Mouse (Mus musculus): ENCODE measurements around the gene Fam71e1.

Fam71e1 gene

GRCm38 (mm10) chr7:44495992-44496770 is at the start of gene Fam71e1, which contains the start of gene Emc10:
Gene Fam71e1, plus strand, starts transcription at chr7:44496581.
Gene Emc10, minus strand, starts transcription at chr7:44496529.
- DNase-seq (ENCODE audit: extremely low read depth, low read depth) = peak; percentile 99

DNA sequence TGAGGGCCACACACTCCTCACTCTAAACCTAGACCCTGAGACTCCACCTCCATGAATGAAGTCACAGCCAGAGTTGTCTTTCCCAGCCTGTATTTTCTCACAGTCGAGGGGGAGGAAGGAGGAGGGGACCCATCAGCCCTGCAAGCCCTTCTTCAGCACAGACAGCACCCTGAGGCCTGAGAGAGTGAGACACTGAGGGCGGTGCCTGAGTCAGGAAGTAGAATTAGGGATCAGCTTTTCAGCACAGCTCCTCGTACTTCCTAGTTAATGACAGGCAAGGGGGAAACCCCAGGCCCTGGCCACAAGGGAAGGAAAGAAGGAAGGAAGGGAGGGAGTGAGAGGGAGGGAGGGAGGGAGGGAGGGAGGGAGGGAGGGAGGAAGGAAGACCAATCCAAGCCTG is 43.1 kb upstream of the Fam71e1 start:
- no peak for DNase-seq (ENCODE audit: extremely low read depth, low read depth)

DNA sequence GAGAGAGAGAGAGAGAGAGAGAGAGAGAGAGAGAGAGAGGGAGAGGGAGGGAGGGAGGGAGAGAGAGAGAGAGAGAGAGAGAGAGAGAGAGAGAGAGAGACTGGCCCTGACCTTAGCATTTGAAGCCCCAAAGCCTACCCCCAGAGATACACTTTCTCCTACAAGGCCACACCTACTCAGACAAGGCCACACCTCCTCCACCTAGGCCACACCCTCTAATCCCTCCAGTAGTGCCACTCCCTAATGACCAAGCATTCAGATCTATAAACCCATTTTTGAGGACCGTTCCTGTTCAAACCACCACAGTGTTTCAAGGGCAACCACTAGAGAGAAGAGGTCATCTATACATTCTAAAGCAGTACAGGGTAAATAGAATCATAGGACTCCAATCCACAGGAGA is 40.1 kb upstream of the Fam71e1 start:
- DNase-seq (ENCODE audit: extremely low read depth, low read depth) = no peak

DNA sequence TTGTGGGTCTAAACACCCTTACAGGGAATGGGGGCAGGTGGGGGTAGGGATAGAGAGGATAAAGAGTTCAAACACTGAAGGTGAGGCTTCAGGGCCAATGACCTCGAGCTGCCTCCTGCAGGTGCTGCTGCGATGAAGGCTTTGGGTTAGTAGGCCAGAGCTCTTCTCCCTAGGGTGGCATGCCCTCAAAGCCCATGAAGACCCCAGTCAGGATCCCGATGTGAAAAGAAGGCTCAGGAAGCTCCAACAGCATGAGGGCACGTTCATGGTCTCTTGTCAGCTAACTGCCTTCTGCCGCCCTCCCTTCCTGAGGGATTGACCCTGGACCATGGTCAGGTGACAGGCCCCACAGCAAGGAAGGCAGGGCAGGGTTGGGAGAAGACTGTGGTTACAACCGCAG is 36.3 kb upstream of the Fam71e1 start:
- DNase-seq (ENCODE audit: extremely low read depth, low read depth) = no peak

DNA sequence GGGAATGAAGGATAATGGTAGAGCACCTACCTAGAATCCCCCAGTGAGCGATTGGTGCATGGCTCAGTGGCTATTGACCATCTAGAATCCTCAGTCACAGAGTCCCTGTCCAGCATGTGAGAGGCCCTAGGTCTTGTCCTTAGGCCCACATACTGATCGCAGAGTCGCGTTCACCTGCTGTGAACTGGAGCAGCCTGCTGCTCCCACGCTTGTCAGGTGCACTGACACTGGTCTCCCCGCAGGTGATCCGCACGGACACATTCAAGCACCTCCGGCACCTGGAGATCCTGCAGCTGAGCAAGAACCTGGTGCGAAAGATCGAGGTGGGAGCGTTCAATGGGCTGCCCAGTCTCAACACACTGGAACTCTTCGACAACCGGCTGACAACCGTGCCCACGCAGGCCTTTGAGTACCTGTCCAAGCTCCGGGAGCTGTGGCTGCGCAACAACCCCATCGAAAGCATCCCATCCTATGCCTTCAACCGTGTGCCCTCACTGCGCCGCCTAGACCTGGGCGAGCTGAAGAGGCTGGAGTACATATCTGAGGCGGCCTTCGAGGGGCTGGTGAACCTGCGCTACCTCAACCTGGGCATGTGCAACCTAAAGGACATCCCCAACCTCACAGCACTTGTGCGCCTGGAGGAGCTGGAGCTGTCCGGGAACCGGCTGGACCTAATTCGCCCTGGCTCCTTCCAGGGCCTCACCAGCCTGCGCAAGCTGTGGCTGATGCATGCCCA is 35.4 kb upstream of the Fam71e1 start:
- DNase-seq (ENCODE audit: extremely low read depth, low read depth) = no peak

DNA sequence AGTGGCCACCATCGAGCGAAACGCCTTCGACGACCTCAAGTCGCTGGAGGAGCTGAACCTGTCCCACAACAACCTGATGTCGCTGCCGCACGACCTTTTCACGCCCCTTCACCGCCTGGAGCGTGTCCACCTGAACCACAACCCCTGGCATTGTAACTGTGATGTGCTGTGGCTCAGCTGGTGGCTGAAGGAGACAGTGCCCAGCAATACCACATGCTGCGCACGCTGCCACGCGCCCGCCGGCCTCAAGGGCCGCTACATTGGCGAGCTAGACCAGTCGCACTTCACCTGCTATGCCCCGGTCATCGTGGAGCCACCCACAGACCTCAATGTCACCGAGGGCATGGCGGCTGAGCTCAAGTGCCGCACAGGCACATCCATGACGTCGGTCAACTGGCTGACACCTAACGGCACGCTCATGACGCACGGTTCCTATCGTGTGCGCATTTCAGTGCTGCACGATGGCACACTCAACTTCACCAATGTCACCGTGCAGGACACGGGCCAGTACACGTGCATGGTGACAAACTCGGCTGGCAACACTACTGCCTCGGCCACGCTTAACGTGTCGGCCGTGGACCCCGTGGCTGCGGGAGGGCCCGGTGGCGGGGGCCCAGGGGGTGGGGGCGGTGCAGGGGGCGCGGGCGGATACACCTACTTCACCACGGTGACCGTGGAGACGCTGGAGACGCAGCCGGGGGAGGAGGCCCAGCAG is 34.7 kb upstream of the Fam71e1 start:
- no peak for DNase-seq (ENCODE audit: extremely low read depth, low read depth)

DNA sequence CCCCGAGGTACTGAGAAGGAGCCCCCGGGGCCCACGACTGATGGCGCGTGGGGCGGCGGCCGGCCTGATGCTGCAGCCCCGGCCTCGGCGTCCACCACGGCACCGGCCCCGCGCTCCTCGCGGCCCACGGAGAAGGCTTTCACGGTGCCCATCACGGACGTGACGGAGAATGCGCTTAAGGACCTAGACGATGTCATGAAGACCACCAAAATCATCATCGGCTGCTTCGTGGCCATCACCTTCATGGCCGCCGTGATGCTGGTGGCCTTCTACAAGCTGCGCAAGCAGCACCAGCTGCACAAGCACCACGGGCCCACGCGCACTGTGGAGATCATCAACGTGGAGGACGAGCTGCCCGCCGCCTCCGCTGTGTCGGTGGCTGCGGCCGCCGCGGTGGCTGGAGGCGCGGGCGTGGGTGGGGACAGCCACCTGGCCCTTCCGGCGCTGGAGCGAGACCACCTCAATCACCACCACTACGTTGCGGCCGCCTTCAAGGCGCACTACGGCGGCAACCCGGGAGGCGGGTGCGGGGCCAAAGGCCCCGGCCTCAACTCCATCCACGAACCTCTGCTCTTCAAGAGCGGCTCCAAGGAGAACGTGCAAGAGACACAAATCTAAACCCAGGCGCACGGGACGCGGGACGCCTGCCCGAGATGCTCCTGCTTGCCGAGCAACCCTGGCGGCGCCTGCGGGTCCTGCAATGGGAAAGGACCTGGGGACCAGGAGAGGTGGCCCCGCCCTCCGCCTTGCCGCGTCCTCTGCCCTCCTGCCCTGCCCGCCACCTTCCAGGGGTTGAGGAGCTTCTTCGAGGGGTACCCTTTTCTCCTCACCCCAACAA is 33.9 kb upstream of the Fam71e1 start:
- no peak for DNase-seq (ENCODE audit: extremely low read depth, low read depth)

- DNase-seq (ENCODE audit: extremely low read depth, low read depth) = no peak
These were observed 33.3 kb upstream of the Fam71e1 start for GRCm38 (mm10) chr7:44463056-44463425.

- no peak for DNase-seq (ENCODE audit: extremely low read depth, low read depth)
These were observed 32.7 kb upstream of the Fam71e1 start for GRCm38 (mm10) chr7:44463556-44464225.

- DNase-seq (ENCODE audit: extremely low read depth, low read depth) = no peak
These were observed 31.9 kb upstream of the Fam71e1 start for GRCm38 (mm10) chr7:44464511-44464910.

DNA sequence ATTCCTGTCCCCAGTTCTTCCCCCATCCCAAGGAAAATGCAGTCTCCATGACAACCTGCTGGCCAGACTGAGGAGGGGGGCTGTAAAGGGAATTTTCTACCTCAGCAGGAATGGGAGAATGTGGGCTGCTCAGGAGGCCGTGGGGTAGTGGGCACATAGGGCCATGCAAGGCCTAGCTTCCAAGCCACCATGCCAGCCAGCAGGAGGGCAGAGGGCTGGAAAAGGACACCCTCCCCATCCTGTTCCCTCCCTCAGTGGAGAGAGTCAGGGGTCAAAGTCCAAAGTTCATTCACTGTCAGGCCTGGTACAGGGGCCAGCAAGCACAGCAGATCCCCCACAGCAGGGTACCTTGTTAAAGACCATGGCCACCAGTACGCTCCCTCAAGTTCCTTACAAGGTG is 31.3 kb upstream of the Fam71e1 start, which contains the start of gene Aspdh:
Gene Aspdh (plus strand): TSS at position 281 of the 400 bp plus-strand sequence.
- DNase-seq (ENCODE audit: extremely low read depth, low read depth) = no peak

- DNase-seq (ENCODE audit: extremely low read depth, low read depth) = no peak
These were observed 30.1 kb upstream of the Fam71e1 start for GRCm38 (mm10) chr7:44466006-44466887.

DNA sequence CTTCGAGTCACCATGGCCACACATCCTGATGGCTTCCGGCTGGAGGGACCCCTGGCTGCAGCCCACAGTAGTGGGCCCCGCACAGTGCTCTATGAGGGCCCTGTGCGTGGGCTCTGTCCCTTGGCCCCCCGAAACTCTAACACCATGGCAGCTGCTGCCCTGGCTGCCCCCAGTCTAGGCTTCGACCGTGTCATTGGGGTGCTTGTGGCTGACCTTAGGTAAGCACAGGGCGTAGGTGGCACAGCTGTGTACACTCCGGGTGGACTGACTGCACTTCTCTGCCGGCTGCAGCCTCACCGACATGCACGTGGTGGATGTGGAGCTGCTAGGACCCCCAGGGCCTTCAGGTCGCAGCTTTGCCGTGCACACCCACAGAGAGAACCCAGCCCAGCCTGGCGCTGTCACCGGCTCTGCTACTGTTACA is 29.5 kb upstream of the Fam71e1 start:
- DNase-seq (ENCODE audit: extremely low read depth, low read depth) = no peak

- peak; percentile 99 for DNase-seq (ENCODE audit: extremely low read depth, low read depth)
These were observed 28.5 kb upstream of the Fam71e1 start, which contains the start of gene Josd2 for GRCm38 (mm10) chr7:44467811-44468411. Gene Josd2, plus strand, starts transcription at chr7:44467980.

DNA sequence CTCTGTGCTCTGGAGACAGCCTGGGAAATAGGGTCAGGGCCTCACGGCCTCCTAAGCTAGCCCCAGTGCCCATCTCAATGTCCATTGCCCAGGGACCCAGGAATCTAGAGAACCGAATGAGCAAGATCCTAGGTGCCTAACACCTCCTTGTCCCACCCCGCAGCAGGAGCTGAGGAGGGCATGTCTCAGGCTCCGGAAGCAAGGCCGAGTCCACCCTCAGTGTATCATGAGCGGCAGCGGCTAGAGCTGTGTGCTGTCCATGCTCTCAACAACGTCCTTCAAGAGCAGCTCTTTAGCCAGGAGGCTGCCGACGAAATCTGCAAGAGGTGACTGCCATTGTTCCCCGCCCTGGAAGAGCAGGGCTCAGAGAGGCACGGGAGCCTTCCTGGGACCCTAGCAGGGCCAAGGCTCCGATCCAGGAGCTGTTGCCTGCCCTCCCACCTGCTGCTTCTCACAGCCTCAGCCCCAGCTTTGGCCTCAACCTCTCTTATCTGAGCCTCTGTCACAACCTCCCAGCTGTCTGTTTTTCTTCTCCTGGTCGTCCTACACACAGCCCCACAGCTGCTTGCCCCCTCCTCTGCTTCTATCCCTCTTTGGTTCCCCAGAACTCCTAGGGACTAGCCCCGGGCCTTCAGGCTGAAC is 27.6 kb upstream of the Fam71e1 start:
- DNase-seq (ENCODE audit: extremely low read depth, low read depth) = no peak

DNA sequence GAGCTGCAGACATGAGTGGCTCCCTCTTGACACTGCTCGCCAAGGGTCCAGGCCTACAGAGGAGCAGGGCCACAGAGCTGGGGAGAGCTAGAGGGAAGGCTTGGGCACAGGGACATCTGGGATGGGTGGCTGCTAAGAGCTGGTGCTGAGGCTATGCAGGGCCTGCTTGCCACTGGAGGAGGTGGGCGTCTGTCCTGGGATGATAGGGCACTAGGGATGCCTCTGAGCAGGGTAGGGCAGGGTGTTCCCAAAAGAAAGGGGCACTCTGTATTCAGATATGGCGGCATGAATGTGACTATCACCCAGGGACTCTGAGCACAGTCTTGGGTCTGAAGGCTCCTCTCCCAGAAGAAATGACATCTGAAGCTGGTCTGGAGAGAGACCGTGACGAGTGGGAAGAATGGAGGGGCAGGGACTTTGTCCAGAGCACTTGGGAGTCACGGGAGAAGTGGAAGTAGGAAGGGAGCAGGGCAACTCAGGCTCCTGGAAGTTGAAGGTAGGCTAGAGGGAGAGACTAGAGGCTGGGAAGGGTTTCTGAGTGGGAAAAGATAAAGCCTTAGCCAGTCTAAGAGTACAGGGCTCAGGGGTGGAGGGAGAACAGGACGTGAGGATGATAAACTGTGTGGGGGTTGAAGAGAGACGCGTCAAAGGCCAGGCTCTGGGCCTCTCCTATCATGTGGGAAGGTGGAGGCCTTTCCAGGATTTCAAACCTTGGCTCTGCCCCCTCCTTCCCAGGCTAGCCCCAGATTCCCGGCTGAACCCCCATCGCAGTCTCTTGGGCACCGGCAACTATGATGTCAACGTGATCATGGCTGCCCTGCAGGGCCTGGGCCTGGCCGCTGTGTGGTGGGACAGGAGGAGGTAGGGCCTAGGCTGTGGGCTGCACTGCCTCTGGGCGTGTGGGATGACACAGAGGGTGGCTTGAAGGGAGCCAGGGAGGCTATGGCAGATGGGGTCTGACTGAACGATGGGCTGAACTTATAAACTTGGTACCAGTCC is 26.4 kb upstream of the Fam71e1 start:
- DNase-seq (ENCODE audit: extremely low read depth, low read depth) = no peak
